Mouse (Mus musculus): ENCODE results near the gene Rnf43. TPM values are rescaled to one million over a fixed set of nuclear protein-coding genes. Genes with fewer than 3 reads are reported as not detected.

Rnf43 gene
- total RNA-seq (2022) = under 1 TPM; 0.34 to 0.91 (median 0.46) TPM

- peak; percentile 78 for DNase-seq (ENCODE audit: low spot score)
Measured at GRCm38 (mm10) chr11:87662407-87662806, at the start of gene Rnf43. Rnf43 (plus strand) TSS chr11:87662722.

- no peak for DNase-seq (ENCODE audit: low spot score)
Measured at GRCm38 (mm10) chr11:87613972-87614371, 48.5 kb upstream of the Rnf43 start.

GRCm38 (mm10) chr11:87615551-87615950 is 47.0 kb upstream of the Rnf43 start:
- DNase-seq (ENCODE audit: low spot score) = no peak

- DNase-seq (ENCODE audit: low spot score) = no peak
Measured at GRCm38 (mm10) chr11:87615952-87616351, 46.6 kb upstream of the Rnf43 start.

- no peak for DNase-seq (ENCODE audit: low spot score)
Measured at GRCm38 (mm10) chr11:87616790-87617474, 45.6 kb upstream of the Rnf43 start, which contains the start of gene Hsf5. Hsf5 (plus strand) TSS chr11:87617164.

GRCm38 (mm10) chr11:87617606-87618005 is 44.9 kb upstream of the Rnf43 start:
- DNase-seq (ENCODE audit: low spot score) = no peak

GRCm38 (mm10) chr11:87623160-87623559 is 39.4 kb upstream of the Rnf43 start:
- DNase-seq (ENCODE audit: low spot score) = no peak

- no peak for DNase-seq (ENCODE audit: low spot score)
Measured at GRCm38 (mm10) chr11:87629859-87630258, 32.7 kb upstream of the Rnf43 start.

- DNase-seq (ENCODE audit: low spot score) = no peak
Measured at GRCm38 (mm10) chr11:87638793-87639192, 23.7 kb upstream of the Rnf43 start.

- DNase-seq (ENCODE audit: low spot score) = peak; percentile 16
Measured at GRCm38 (mm10) chr11:87639206-87639605, 23.3 kb upstream of the Rnf43 start.

GRCm38 (mm10) chr11:87642865-87643264 is 19.7 kb upstream of the Rnf43 start:
- DNase-seq (ENCODE audit: low spot score) = no peak

- DNase-seq (ENCODE audit: low spot score) = no peak
Measured at GRCm38 (mm10) chr11:87654693-87655092, 7.8 kb upstream of the Rnf43 start.

- DNase-seq (ENCODE audit: low spot score) = no peak
Measured at GRCm38 (mm10) chr11:87659216-87659615, 3.3 kb upstream of the Rnf43 start.

GRCm38 (mm10) chr11:87662822-87663221 is 300 bp downstream of the Rnf43 start:
- no peak for DNase-seq (ENCODE audit: low spot score)

GRCm38 (mm10) chr11:87663948-87664347 is 1.4 kb downstream of the Rnf43 start:
- DNase-seq (ENCODE audit: low spot score) = no peak

GRCm38 (mm10) chr11:87664521-87664920 is 2.0 kb downstream of the Rnf43 start:
- no peak for DNase-seq (ENCODE audit: low spot score)

GRCm38 (mm10) chr11:87665224-87665623 is 2.7 kb downstream of the Rnf43 start:
- DNase-seq (ENCODE audit: low spot score) = no peak

- DNase-seq (ENCODE audit: low spot score) = no peak
Measured at GRCm38 (mm10) chr11:87665658-87666057, 3.1 kb downstream of the Rnf43 start.

GRCm38 (mm10) chr11:87666256-87667035 is 3.9 kb downstream of the Rnf43 start:
- DNase-seq (ENCODE audit: low spot score) = no peak

GRCm38 (mm10) chr11:87667107-87668090 is 4.9 kb downstream of the Rnf43 start:
- DNase-seq (ENCODE audit: low spot score) = no peak

- no peak for DNase-seq (ENCODE audit: low spot score)
Measured at GRCm38 (mm10) chr11:87673282-87673681, 10.8 kb downstream of the Rnf43 start.

- no peak for DNase-seq (ENCODE audit: low spot score)
Measured at GRCm38 (mm10) chr11:87675606-87676005, 13.1 kb downstream of the Rnf43 start.

All from heart, adult 8-10 months (tissue).